Mouse (Mus musculus) olfactory bulb, adult 2 months (tissue): ENCODE measurements around the gene Gm20828. TPM values are rescaled to one million over a fixed set of nuclear protein-coding genes. Genes with fewer than 3 reads are reported as not detected.
"Not testable (repeated sequence)": the region's sequence is repeated elsewhere in the genome, so short reads cannot be mapped to it uniquely, and the experiment has no call there.

Source experiments
- H3K27ac ChIP-seq: fragments of 200-500 bp; 2 replicates; pipeline ENCODE4 v1.5.1; 2012; ENCODE audit warnings: low read depth, low read length; ENCODE audit not compliant: insufficient read depth
- H3K4me1 ChIP-seq: fragments of 200-500 bp; 2 replicates; pipeline ENCODE4 v1.6.1; 2012; ENCODE audit warnings: low read length; ENCODE audit not compliant: control insufficient read depth, insufficient read depth
- H3K4me3 ChIP-seq: fragments of 200-500 bp; 2 replicates; pipeline ENCODE4 v1.5.1; 2012; ENCODE audit warnings: mild to moderate bottlenecking, low read depth, low read length, moderate library complexity; ENCODE audit not compliant: insufficient read depth
- WGBS: fragments of 180-500 bp; shearing (Covaris S2); methylation state at CpG from one replicate; pipeline ENCODE4 v1.1.7; 2018; 5-methylcytosine and 5-hydroxymethylcytosine counted together
- polyA plus RNA-seq: library from polyadenylated mRNA; stranded (reverse); fragments of >200 nt; gene quantifications from 2 replicates; pipeline ENCODE4 v1.2.4, GENCODE M21; 2012; ENCODE audit warnings: low replicate concordance; ENCODE audit not compliant: missing spikeins, insufficient read depth, insufficient read length

The Gm20828 gene
- not detected in 2 replicates for polyA plus RNA-seq

- WGBS = no CpG with 5 or more reads among the region's 3 CpGs
- H3K4me1 ChIP-seq = not testable (repeated sequence)
Observed at GRCm38 (mm10) chrY:11199274-11199673, at the start of gene Gm20828. Gene Gm20828, minus strand, starts transcription at chrY:11199374.

More at GRCm38 (mm10) chrY:11199274-11199673, at the start of gene Gm20828:
- H3K27ac ChIP-seq, H3K4me3 ChIP-seq: not testable (repeated sequence)
